Mouse (Mus musculus): ENCODE measurements around the gene Arhgef19.

Arhgef19 gene

DNA sequence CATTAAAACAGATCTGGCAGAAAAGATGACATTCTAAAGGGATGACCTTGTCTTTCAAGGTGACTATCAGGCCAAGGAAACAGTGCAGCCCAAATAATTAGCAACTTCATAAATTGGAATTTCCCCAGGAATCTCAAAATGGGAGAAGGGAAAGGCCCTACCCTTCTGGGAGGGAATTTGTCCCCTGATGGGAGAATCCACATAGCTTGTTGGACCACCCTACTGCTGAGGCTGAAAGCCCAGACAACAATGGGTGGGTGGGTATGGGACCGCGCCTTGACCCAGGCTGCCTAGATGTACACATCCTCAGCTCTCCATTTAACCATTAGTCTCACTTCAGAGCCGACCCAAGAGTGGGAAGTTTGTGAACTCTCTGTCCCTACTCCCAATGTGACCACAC lies 45.2 kb downstream of the Arhgef19 start:
- no peak for DNase-seq (ENCODE audit: low spot score in 2 of 2)

DNA sequence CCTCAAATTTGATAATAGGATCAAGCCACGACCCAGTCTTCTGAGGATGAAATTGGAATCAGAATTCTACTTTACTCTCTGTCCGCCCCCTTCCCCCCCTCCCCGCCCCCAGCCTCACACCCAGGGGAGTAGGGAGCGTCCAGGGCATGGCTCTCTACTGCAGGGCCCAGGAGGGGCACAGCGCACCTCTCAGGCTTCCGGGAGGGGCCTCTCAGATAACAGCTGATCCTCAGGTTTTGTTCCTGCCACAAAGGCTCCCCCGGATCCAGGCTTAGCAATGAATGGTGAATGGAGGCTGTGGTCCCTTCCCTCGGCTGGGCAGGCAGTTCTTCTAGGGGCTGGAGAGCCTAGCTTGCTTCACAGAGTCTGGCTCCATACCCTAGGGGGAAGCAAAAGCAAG lies 45.8 kb downstream of the Arhgef19 start:
- DNase-seq (ENCODE audit: low spot score in 2 of 2) = no peak

DNA sequence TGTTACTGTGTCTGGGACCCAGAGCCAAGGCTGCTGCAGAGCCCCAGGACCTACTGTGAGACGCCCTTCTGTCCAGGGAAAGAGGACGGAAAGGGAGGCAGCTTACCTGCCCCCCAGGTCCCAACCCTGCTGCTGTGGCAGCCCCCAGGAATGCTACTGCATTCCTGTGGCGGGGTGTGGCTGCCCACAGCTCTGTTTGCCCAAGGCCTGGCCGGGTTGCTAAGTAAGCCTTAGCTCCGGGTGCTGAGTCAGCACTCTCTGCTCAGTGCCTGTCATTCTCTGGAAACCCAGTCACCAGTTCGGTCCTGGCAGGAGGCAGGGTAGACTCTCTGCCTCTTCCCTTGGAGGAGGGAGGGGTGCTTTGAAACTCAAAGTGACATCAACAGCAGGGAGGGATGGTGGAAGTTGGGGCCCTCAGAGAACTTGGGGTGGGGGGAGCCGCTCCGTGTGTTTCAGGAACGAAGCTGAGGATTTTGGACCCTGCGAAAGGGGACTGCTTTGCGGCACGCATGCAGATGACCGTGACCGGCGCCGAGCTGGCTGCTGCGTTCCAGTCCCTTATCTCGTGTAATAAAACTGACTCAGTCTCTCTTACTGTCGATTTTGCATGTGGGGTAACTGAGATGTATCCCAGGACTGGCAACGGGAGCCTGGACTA lies 47.7 kb downstream of the Arhgef19 start:
- no peak for DNase-seq (ENCODE audit: low spot score in 2 of 2)

DNA sequence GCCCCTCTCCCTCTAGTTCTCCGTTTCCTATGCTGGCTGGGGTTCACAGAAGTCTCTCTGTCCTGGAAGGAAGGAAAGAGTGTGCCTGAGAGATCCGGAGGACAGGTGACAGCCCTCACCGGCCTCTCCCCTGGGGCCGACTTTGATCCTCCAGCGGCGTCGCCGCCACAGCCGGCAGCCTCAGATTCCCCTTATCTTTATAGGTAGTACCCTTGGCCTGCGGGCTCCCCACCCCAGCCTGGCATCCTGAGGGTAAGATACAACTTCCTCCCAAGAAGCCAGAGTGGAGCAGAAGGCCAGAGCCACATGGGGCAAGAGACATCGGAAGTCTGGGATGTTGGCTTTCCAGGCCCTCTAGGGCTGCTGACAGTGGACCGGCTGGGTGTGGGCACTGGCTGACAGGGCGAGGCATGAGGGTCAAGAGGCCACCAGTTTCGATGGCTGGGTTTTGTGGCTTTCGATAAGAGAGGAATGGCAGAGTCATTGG lies 48.3 kb downstream of the Arhgef19 start:
- DNase-seq (ENCODE audit: low spot score in 2 of 2) = no peak

GRCm38 (mm10) chr4:141288152-141288551 lies 48.9 kb downstream of the Arhgef19 start:
- no peak for DNase-seq (ENCODE audit: low spot score in 2 of 2)

DNA sequence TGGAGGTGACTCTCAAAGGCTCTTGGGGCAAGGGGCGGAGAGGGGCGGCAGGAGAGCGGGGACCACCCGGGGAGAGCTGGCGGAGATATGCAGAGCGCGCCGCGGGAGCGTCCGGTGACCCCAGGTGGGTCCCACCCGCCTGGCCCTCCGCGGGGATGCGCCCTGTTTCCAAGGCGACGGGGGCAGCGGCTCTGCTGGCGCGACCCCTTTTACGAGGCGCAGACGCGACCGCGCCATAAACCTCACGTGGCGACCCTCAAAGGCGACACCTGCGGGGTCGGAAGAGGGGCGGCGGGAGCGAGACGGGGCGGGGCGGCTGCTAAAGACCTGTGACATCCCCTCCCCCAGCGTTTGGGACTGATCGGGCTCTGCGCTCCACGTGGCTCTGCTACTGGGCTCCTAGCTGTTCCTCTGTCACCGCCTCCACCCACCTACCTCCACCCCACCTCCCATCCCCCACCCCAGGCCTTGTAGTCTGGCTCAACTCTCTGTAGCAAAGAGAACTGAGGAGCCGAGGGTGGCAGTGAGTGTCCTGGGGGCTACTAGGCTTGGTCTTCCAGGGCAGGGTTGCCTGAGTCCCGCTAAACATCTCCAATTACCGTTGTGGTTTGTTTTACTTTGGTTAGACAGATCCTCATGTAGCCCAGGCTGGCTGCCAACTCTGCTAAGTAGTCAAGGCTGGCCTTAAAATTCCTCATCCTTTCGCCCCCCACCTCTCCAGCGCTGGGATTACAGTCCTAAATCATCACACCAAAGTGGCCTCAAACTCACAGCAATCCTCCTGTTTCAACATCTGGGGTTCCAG lies 52.5 kb downstream of the Arhgef19 start:
- DNase-seq (ENCODE audit: low spot score in 2 of 2) = no peak

DNA sequence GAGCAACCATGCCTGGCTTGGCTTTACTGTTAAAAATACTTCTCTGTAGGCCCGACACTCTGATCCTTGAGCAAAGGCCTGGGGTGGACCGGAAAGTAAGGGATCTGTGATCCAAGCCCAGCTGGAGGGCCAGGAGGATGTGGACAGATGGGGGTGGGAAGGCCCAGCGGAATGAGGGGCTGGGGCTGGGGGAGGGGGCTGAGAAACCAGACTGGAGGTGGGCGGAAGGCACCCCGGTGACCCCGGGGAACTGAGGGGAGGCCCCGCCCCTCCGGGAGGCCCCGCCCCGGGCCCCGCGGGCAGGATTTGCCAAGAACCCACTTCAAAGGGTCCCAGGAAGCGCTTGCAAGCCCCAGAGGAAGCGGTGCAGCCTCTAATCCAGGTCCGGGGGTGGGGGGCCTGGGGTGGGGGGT lies 56.5 kb downstream of the Arhgef19 start:
- DNase-seq (ENCODE audit: low spot score in 2 of 2) = no peak

- no peak for DNase-seq (ENCODE audit: low spot score in 2 of 2)
Measured at GRCm38 (mm10) chr4:141297934-141298333, 58.6 kb downstream of the Arhgef19 start.

DNA sequence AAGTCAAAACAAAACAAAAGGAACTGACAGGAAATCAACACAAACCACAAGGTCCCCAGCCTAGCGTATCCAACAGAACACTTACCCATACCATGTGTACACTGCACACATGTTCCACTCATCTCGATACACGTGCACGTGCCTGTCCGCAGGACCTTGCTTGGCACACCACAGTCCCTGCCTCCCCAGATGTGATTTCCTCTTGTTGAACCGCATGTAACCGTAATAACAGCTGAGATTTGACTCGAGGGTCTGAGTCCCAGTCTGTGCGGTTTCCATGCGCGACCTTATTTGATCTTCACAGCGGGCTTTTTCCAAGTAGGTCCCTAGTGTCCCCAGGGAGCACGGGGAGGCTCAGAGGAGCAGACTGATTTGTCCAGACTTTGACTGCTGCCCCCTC lies 60.1 kb downstream of the Arhgef19 start:
- DNase-seq (ENCODE audit: low spot score in 2 of 2) = no peak

- DNase-seq (ENCODE audit: low spot score in 2 of 2) = no peak
Measured at GRCm38 (mm10) chr4:141300196-141300595, 60.9 kb downstream of the Arhgef19 start.

DNA sequence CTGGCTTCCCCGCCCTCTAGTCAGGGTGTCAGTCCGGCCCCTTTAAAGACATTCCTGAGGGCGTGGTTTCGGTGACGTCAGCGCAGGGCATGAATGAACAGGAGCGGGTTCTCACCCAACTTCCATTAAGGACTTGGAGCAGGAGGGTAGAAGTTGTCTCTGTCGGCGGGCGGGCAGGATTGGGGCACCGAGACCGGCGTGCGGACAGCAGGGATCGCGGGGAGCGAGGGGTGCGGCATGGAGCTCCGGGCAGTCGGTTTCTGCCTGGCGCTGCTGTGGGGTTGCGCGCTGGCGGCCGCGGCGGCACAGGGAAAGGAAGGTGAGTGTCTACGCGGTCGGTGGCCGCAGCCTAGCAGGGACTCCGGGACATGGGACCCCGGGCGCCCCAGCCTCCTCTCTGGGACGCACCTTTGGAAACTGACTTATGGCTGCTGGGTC lies 61.8 kb downstream of the Arhgef19 start, which contains the start of gene Epha2:
Gene Epha2, plus strand, starts transcription at position 125 of the 438 bp plus-strand sequence.
- peak; percentile 44 to 56 for DNase-seq (ENCODE audit: low spot score in 2 of 2)

GRCm38 (mm10) chr4:141301591-141302427 lies 62.5 kb downstream of the Arhgef19 start:
- DNase-seq (ENCODE audit: low spot score in 2 of 2) = no peak

GRCm38 (mm10) chr4:141302428-141303401 lies 63.4 kb downstream of the Arhgef19 start:
- DNase-seq (ENCODE audit: low spot score in 2 of 2) = no peak

- no peak for DNase-seq (ENCODE audit: low spot score in 2 of 2)
Measured at GRCm38 (mm10) chr4:141303402-141304222, 64.3 kb downstream of the Arhgef19 start.

- no peak for DNase-seq (ENCODE audit: low spot score in 2 of 2)
Measured at GRCm38 (mm10) chr4:141304223-141304611, 64.9 kb downstream of the Arhgef19 start.

- DNase-seq (ENCODE audit: low spot score in 2 of 2) = no peak
Measured at GRCm38 (mm10) chr4:141306057-141306456, 66.8 kb downstream of the Arhgef19 start.
